Mouse (Mus musculus) large intestine, adult 2 months (tissue): ENCODE data around the gene Stard10. TPM values are rescaled to one million over a fixed set of nuclear protein-coding genes. Genes with fewer than 3 reads are reported as not detected.

Experiments used
- DNase-seq: peaks from one replicate; pipeline ENCODE4 v3.0.0-alpha.2; 2012; ENCODE audit warnings: low read depth, low spot score
- WGBS: fragments of 180-500 bp; shearing (Covaris S2); methylation state at CpG from one replicate; pipeline ENCODE4 v1.1.7; 2018; 5-methylcytosine and 5-hydroxymethylcytosine counted together
- polyA plus RNA-seq: library from polyadenylated mRNA; depleted of rRNA; stranded (reverse); fragments of >200 nt; gene quantifications from 2 replicates; pipeline ENCODE4 v1.2.3, GENCODE M21; 2012

Stard10 gene
- polyA plus RNA-seq, 1 experiment: 277 TPM

DNA sequence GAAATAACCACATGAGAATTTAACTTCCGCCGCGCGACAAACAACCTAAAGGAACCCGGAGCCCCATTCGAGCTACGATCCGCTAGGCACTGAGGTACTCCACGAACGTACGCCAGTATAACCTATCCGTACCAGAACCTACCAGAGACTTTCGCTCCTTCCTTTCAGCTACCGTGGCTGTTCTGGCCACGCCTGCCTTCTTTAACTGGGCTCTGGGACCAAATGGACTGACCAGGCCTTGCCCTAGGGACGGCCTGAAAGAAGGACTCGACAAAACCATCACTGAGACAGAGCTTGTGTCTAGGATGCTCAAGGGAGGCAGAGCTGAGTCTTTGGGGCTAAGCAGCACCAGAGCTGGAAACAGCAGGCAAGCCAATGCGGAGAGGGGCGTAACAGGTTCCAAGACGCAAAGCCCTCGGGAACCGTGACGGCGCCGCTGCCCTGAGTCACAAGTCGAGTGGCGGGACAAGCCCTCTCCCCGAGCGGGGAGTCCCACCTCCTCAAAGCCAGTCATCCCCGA lies 15.5 kb upstream of the Stard10 start:
- WGBS: 1% methylated on average over 30 of the region's 30 CpGs
- DNase-seq: no peak

GRCm38 (mm10) chr7:101301881-101302456 lies 14.9 kb upstream of the Stard10 start, which contains the start of gene Atg16l2:
Gene Atg16l2, minus strand, starts transcription at chr7:101302251.
- DNase-seq: peak; percentile 67
- under 1% methylated on average over 39 of the region's 39 CpGs for WGBS

DNA sequence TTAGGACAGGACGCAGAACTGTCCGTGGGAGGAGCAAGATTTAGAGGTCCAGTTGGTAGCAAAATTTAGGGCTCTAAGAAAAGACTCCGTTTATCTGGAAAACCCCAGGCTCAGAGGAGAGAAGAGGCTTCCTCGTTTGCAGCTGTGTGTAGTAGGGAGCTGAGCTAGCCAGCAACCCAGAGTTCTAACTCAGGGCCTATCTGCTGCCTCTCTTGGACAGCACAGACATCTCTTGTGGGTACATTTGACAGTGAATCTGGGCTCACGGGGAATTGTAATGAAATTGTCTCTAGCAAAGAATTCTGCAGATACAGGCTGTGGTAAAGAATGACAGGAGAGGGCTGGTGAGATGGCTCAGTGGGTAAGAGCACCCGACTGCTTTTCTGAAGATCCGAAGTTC lies 14.2 kb upstream of the Stard10 start:
- WGBS: 52% methylated on average over 7 of the region's 7 CpGs

DNA sequence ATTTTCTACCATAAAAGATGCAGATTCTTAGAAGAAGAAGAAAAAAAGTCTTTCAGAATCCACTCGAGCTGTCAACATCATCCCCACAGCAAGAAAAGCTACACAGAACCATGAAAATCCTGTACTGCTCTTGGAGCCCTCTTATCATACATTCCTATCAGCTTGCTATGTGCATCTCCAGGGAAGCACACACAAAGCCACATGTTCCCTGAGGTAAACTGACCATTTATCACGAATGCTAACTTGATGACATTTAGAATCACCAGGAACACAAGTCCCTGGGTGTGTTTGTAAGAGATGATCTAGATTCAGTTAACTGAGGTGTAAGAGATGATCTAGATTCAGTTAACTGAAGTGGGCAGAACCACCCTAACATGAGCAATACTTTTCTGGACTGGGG lies 10.0 kb upstream of the Stard10 start:
- DNase-seq: no peak
- 31% methylated on average over 2 of the region's 2 CpGs for WGBS

More for the DNA sequence above, 14.2 kb upstream of the Stard10 start:
- DNase-seq: no peak

DNA sequence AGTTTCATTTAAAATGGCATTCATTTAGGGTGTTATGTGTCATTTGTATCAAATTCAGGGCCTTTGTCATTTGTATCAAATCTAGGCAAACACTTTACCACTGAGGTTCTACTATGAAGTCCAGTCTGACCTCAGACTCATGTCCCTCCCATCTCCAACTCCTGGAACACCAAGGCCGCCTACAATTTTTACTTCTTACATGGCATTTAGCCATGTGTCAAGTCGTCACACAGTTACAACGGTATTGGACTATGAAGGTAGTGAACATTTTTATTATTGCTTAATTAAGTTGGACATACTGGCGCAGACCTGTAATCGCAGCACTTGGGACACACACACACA lies 6.9 kb upstream of the Stard10 start:
- 11% methylated on average over 5 of the region's 5 CpGs for WGBS
- DNase-seq: no peak

GRCm38 (mm10) chr7:101310327-101311028 lies 6.4 kb upstream of the Stard10 start:
- DNase-seq: peak; percentile 93
- WGBS: under 1% methylated on average over 43 of the region's 43 CpGs

DNA sequence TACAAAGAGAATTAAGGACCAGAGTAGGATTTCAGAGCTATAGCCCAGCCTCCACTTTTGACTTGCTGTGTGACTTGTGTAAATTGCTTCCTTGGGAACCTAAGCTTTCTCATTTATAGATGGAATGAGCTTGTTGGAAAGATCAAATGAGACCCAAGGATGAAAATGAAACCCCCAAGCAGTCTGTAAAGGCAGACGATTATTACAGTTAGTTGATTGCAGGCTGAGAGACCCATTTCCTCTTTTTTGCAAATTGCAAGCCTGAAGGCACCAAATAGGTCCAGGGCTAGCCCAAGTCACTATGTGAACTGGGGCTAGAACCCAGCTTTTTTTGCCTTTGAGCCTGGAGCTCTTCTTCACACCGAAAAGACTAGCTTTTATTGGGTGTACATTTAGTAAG lies 5.8 kb upstream of the Stard10 start:
- WGBS: 16% methylated on average over 2 of the region's 2 CpGs
- DNase-seq: no peak

DNA sequence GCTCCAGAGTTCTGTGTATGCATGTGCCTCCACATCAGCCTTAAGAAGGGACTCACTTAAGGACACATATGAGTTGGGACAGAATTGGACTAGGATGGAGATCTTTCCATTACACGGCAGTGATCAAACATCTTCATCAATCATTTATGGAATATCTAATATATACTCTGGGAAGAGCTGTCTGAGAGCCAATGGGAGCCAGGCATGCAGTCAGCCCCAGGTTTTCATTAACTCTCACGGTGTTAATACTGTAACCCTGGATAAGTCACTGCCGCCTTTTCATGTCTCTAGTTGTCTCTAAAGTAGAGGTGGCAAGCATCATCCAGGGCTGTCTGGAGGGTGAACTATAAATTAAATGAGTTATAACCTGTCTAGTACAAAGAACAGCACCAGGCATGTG lies 3.9 kb upstream of the Stard10 start:
- 50% methylated on average over 3 of the region's 3 CpGs for WGBS
- no peak for DNase-seq

DNA sequence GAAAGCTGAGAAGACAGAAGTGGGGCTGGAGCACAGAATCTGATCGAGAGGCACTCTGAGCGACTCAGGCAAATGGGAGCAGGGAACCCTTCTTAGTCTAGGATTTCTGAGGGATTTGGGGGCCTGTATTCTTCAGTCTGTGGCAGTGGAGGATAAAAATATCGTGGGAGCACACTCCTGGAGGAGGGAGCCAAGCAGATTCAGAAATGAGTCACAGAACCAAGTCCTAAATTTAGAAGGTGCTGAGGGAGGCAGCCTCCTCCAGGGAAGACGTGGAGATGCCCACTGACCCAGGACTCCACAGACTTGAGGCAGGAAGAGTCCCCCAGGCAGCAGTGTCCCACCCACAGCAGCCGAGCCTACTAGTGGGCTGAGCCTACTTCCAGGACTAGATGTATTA lies 2.5 kb upstream of the Stard10 start:
- 76% methylated on average over 5 of the region's 5 CpGs for WGBS
- no peak for DNase-seq

- DNase-seq: no peak
Observed at GRCm38 (mm10) chr7:101315699-101316098, 1.2 kb upstream of the Stard10 start.

- peak; percentile 71 for DNase-seq
- WGBS: 22% methylated on average over 6 of the region's 6 CpGs
Observed at GRCm38 (mm10) chr7:101316591-101317001, 290 bp upstream of the Stard10 start.

DNA sequence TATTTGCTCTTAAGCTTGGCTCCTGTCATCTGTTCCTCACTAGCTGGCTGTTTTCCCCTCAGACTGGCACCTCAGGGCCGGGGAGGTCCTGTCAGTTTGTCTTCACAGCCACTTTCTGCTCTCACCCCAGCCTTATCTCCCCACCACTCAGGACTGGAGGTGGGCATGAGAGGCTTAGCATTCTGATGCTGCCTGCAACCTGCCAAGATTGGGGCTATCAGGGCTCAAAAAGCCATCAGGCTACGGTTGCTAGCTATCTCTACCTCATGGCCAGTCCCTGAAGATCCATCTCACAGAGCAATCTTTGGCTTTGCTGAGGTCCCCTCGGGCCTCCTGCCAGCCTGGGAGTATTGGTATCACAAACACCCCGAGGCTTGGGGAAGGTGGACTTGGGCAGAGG lies 2.0 kb downstream of the Stard10 start:
- WGBS: 67% methylated on average over 4 of the region's 4 CpGs
- no peak for DNase-seq

DNA sequence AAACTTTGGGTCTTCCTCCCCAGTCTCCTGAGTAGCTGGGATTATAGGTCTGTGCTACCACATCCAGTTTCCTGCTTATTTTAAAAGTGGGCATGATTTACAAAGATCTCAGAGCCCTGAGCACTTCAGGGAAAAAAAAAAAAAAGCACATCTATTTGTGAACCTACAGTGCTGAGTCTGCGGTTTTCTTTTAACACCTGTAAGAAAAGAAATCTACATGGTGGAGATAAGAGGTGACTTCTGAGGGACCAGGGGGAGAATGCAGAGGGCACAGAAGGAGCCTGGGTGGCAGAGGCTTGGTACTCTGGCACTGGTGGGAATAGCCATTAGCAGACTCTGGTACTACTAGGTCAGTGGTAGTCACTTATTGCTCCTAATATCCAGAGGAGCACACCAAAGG lies 2.9 kb downstream of the Stard10 start:
- WGBS: 62% methylated on average over 1 of the region's 1 CpGs
- DNase-seq: no peak

DNA sequence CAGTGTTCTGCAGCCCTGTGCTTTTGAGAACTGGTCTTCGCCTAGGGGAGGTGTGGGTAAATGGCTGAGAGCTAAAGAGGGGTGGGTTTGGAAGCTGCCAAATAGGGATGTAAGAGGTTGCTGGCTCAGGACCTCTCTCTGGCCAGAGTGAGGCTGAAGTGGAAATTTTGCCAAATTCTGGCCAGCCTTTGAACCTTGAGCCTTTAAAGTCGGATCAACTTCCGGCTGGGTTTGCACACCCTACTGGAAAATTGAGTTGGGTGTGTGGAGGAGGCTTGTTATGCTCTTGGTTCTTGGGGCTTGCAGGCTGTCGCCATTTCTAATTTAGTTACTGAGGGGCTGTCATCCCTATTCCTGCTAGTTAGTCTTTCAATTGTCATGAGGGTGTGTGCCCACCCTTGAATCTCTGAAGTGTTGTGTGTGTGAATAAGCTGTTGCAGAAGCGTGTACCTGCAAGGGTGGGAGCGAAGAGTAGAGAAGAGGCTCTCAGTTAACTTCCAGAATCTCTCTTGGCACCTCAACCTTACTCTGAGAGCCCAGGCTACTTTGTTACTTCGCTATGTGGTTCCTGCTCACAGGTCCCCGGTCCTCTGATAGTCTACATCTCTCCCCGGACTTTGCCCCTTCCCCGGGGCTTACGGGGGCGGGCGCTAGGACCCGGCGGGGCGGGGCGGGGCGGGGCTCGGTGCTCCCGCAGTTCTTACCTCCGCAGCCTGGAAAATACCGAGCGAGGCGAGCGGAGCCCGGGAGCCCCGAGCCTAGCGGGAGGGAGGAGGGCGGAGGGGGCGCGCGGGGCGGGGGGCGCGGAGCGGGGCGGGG lies 3.7 kb downstream of the Stard10 start:
- peak; percentile 67 for DNase-seq
- WGBS: 3% methylated on average over 36 of the region's 37 CpGs

DNA sequence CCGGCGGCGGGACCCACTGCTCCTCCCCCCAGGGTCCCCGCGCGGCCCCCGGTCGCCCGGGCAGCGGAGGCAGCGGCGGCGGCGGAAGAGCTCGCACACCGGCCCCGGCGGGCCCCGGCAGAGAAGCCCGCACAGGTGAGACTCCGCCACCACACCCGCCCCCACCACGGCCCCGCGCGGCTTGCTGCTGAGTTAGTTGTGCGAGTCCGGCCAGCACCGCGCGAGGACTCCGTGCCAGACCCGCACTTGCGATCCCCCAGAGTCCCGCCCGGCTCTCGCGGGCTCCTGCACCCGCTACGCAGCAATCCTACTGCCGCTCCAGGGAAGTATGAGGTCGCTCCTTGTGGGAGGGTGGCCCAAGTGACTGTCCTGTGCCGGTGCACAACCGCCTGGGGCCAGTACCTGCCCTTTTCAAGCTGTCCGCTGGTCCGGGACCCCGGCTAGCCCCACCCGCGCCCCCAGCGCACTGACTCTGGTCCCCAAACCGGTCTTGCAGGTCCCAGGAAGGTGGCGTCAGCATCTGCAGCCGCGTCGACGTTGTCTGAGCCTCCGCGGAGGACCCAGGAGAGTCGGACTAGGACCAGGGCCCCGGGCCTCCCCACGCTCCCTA lies 4.4 kb downstream of the Stard10 start:
- 2% methylated on average over 61 of the region's 61 CpGs for WGBS

GRCm38 (mm10) chr7:101323141-101323594 lies 6.3 kb downstream of the Stard10 start:
- DNase-seq: peak; percentile 65
- WGBS: 35% methylated on average over 4 of the region's 4 CpGs

More for the DNA sequence above, 4.4 kb downstream of the Stard10 start:
- no peak for DNase-seq

DNA sequence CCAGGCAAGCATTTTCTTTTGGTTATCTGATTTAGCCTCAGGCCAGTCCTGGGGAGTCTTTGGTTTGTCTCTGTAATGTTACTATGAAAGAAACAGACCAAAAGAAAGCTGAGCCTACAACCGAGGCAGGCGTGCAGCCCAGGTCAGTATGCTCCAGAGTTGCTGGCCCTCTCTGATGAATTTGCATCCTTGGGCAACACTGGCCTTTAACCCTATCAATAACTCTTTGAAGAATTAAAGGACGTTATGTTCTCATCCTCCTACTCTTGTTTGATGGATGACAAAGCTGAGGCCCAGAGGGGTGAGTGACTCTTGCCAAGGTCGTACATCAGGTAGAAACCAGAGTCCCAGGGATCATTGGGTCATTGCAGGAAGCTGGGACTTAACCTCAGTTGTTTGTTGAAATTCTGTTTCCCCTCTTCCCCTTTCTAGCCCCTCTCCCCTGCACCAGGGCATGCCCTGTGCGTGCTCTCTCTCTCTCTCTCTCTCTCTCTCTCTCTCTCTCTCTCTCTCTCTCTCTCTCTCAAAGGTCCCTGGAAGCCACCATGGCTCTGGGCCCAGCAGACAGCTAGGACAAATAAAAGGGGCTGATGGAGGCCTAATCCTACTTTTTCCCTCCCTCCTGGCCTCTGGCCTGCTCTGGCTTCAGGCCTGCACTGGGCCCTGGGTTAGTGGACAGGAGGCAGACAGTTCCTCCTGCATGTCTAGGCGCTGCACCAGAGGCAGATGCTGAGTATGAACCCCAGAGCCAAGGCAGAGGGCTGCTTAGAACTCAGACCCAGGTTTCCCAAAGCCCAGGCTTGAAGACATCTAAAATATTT lies 7.5 kb downstream of the Stard10 start:
- 28% methylated on average over 6 of the region's 6 CpGs for WGBS
- no peak for DNase-seq

DNA sequence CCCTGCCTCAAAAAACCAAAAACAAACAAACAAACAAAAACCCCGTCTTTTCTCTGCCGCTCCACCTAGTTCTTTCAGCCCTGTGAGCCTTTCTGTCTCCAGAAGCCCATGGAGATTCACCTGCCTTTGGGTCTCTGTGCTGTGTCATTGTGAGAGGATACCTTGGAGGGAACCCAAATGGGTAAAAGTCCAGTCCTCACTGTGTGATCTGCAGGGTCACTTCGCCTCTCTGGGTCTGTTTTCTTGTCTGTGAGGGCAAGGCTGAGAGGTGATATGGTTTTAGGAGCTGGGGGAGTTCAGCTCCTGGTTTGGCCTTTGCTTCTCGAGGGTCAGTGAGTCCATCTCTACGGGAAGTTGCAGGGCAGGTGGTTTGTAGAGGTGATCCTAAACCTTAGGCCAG lies 9.1 kb downstream of the Stard10 start:
- no peak for DNase-seq

GRCm38 (mm10) chr7:101327263-101327662 lies 10.4 kb downstream of the Stard10 start:
- 37% methylated on average over 5 of the region's 5 CpGs for WGBS
- no peak for DNase-seq

More for the DNA sequence above, 9.1 kb downstream of the Stard10 start:
- WGBS: 39% methylated on average over 5 of the region's 5 CpGs
